Mouse (Mus musculus): ENCODE data around the gene Fam227b. TPM values are rescaled to one million over a fixed set of nuclear protein-coding genes. Genes with fewer than 3 reads are reported as not detected.

Fam227b gene
- not detected for total RNA-seq (2021)
- long read RNA-seq, experiment 1, result 0 reads
- long read RNA-seq, experiment 2, result 0 reads

GRCm38 (mm10) chr2:126151855-126152571 lies at the start of gene Fam227b, which contains the start of gene Dtwd1:
TSS of gene Fam227b (minus strand) at chr2:126152004.
TSS of gene Dtwd1 (plus strand) at chr2:126152141.
- peak; percentile 99 for DNase-seq

- DNase-seq, result no peak
Observed at GRCm38 (mm10) chr2:126198971-126199370, 47.2 kb upstream of the Fam227b start.

- DNase-seq, result no peak
Observed at GRCm38 (mm10) chr2:126195631-126196356, 44.0 kb upstream of the Fam227b start.

- no peak for DNase-seq
Observed at GRCm38 (mm10) chr2:126192129-126192528, 40.3 kb upstream of the Fam227b start.

- no peak for DNase-seq
Observed at GRCm38 (mm10) chr2:126191306-126191705, 39.5 kb upstream of the Fam227b start.

GRCm38 (mm10) chr2:126171427-126171826 lies 19.6 kb upstream of the Fam227b start:
- no peak for DNase-seq

GRCm38 (mm10) chr2:126166848-126167617 lies 15.2 kb upstream of the Fam227b start:
- DNase-seq, result no peak

GRCm38 (mm10) chr2:126166335-126166734 lies 14.5 kb upstream of the Fam227b start:
- no peak for DNase-seq

- no peak for DNase-seq
Observed at GRCm38 (mm10) chr2:126165277-126166018, 13.6 kb upstream of the Fam227b start.

GRCm38 (mm10) chr2:126147723-126148122 lies 4.1 kb downstream of the Fam227b start:
- DNase-seq, result no peak

- DNase-seq, result no peak
Observed at GRCm38 (mm10) chr2:126094616-126095015, 57.2 kb downstream of the Fam227b start.

- no peak for DNase-seq
Observed at GRCm38 (mm10) chr2:126090432-126090831, 61.4 kb downstream of the Fam227b start.

- no peak for DNase-seq
Observed at GRCm38 (mm10) chr2:126086187-126086586, 65.6 kb downstream of the Fam227b start.

GRCm38 (mm10) chr2:126084326-126084725 lies 67.5 kb downstream of the Fam227b start:
- DNase-seq, result no peak

- no peak for DNase-seq
Observed at GRCm38 (mm10) chr2:126079086-126079485, 72.7 kb downstream of the Fam227b start.

GRCm38 (mm10) chr2:126076506-126076905 lies 75.3 kb downstream of the Fam227b start:
- no peak for DNase-seq

- no peak for DNase-seq
Observed at GRCm38 (mm10) chr2:126073744-126074143, 78.1 kb downstream of the Fam227b start.

- no peak for DNase-seq
Observed at GRCm38 (mm10) chr2:126069740-126070139, 82.1 kb downstream of the Fam227b start.

- DNase-seq, result no peak
Observed at GRCm38 (mm10) chr2:126065303-126065856, 86.4 kb downstream of the Fam227b start.

GRCm38 (mm10) chr2:126064814-126065213 lies 87.0 kb downstream of the Fam227b start:
- DNase-seq, result no peak

- DNase-seq, result no peak
Observed at GRCm38 (mm10) chr2:126062876-126063275, 88.9 kb downstream of the Fam227b start.

Measured in gastrocnemius, postnatal 10 days (tissue).